Mouse (Mus musculus): ENCODE measurements at regions not wholly inside any gene's neighbourhood (a gene's known extent, or its start where the extent isn't known, plus 50 kb on each side); places are given as distances from the start of the nearest gene placed in this dataset.

DNA sequence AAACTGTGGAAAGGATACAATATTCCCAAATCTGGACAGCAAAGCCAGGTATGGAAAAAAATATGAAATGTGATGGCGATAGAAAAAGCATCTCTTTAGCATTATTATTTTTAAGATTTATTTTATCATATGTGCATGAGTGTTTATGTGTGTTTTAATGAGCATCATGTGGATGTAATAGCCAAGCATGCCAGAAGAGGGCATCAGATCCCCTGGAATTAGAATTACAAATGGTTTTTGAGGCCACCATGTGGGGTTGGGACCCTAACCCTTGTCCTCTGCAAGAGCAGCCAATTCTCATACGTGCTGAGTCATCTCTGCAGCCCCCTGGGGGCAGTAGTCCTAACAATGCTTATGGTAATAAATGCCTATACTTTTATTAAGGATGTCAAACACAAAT, 111.4 kb upstream of the Vstm2b start:
- ATAC-seq (ENCODE audit: low FRiP score) (no peak), DNase-seq (ENCODE audit: low spot score, missing footprints) (no peak)
- H3K27ac ChIP-seq (ENCODE audit: low read depth, low read length): no peak overlapping the region
- no peaks in the 10 kb centered on the region for H3K27me3 ChIP-seq (ENCODE audit: control insufficient read depth, insufficient read depth, low read length)
- no peak overlapping the region for H3K4me2 ChIP-seq
- WGBS: 67% methylated on average over 2 of the region's 2 CpGs
- no peaks in the 10 kb centered on the region for H3K4me1 ChIP-seq (ENCODE audit: control insufficient read depth, insufficient read depth, low read length)
- no peak overlapping the region for H3K4me3 ChIP-seq (ENCODE audit: low read depth, low read length)
- no peaks in the 10 kb centered on the region for H3K9me3 ChIP-seq (ENCODE audit: control insufficient read depth, low read length)
- no peaks in the 10 kb centered on the region for H3K36me3 ChIP-seq (ENCODE audit: control insufficient read depth, insufficient read depth, low read length)
- no peak overlapping the region for H3K9ac ChIP-seq (ENCODE audit: low read length)

DNA sequence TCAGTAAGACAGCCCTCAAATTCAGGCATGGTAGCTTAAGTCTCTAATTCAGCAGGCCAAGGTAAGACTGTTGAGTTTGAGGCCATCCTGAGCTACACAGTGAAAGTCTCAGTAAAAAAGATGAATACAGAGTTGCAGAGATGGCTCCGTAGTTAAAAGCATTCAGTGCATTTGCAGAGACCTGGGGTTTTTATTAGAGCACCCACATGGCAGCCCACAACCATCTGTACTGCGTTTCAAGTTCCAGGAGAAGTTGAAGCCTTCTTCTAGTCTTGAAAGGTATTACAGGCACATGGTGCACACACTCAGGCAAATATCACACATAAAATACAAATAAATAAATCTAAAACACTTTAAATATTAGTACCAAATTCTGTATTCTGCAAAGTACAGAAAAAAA, 109.6 kb upstream of the Vstm2b start:
- ATAC-seq (ENCODE audit: low FRiP score) (no peak), DNase-seq (ENCODE audit: low spot score, missing footprints) (no peak)
- Histone ChIP-seq H3K4me2 (no peak overlapping the region), H3K36me3 (ENCODE audit: control insufficient read depth, insufficient read depth, low read length) (no peaks in the 10 kb centered on the region), H3K9me3 (ENCODE audit: control insufficient read depth, low read length) (no peaks in the 10 kb centered on the region), H3K9ac (ENCODE audit: low read length) (no peak overlapping the region), H3K4me3 (ENCODE audit: low read depth, low read length) (no peak overlapping the region), H3K4me1 (ENCODE audit: control insufficient read depth, insufficient read depth, low read length) (no peaks in the 10 kb centered on the region), H3K27ac (ENCODE audit: low read depth, low read length) (no peak overlapping the region), H3K27me3 (ENCODE audit: control insufficient read depth, insufficient read depth, low read length) (no peaks in the 10 kb centered on the region)
- 87% methylated on average over 2 of the region's 2 CpGs for WGBS

- Histone ChIP-seq H3K27me3 (ENCODE audit: control insufficient read depth, insufficient read depth, low read length) (no peaks in the 10 kb centered on the region), H3K9me3 (ENCODE audit: control insufficient read depth, low read length) (no peaks in the 10 kb centered on the region), H3K27ac (ENCODE audit: low read depth, low read length) (no peak overlapping the region), H3K4me3 (ENCODE audit: low read depth, low read length) (no peak overlapping the region), H3K4me1 (ENCODE audit: control insufficient read depth, insufficient read depth, low read length) (no peaks in the 10 kb centered on the region), H3K4me2 (no peak overlapping the region), H3K36me3 (ENCODE audit: control insufficient read depth, insufficient read depth, low read length) (no peaks in the 10 kb centered on the region), H3K9ac (ENCODE audit: low read length) (no peak overlapping the region)
- DNase-seq (ENCODE audit: low spot score, missing footprints) (no peak), ATAC-seq (ENCODE audit: low FRiP score) (no peak)
- WGBS: 85% methylated on average over 11 of the region's 11 CpGs
These were observed 103.5 kb upstream of the Vstm2b start for GRCm38 (mm10) chr7:40794458-40795207.

DNA sequence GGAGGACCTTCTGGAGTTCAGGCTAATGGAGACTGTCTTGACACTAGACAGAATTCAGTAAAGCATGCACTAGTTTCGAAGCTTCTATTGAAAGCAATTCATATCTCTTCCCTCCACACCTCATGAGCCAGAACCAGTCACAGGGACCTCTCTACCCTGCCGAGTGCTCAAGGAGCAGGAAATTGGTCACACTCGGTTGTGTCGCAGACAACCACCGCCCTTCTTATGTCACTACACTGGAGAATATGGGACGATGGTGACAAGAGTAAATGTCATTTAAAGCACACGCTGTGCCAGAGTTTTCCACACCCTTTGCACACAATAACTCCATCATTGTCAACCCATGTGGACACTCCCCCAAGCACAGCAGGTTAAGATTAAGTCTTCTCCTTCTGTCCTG, 98.3 kb upstream of the Vstm2b start:
- Histone ChIP-seq H3K27me3 (ENCODE audit: control insufficient read depth, insufficient read depth, low read length) (no peaks in the 10 kb centered on the region), H3K36me3 (ENCODE audit: control insufficient read depth, insufficient read depth, low read length) (no peaks in the 10 kb centered on the region), H3K4me3 (ENCODE audit: low read depth, low read length) (no peak overlapping the region), H3K9ac (ENCODE audit: low read length) (no peak overlapping the region), H3K9me3 (ENCODE audit: control insufficient read depth, low read length) (no peaks in the 10 kb centered on the region), H3K4me2 (no peak overlapping the region), H3K27ac (ENCODE audit: low read depth, low read length) (no peak overlapping the region), H3K4me1 (ENCODE audit: control insufficient read depth, insufficient read depth, low read length) (no peaks in the 10 kb centered on the region)
- ATAC-seq (ENCODE audit: low FRiP score) (no peak), DNase-seq (ENCODE audit: low spot score, missing footprints) (no peak)
- 63% methylated on average over 7 of the region's 7 CpGs for WGBS

DNA sequence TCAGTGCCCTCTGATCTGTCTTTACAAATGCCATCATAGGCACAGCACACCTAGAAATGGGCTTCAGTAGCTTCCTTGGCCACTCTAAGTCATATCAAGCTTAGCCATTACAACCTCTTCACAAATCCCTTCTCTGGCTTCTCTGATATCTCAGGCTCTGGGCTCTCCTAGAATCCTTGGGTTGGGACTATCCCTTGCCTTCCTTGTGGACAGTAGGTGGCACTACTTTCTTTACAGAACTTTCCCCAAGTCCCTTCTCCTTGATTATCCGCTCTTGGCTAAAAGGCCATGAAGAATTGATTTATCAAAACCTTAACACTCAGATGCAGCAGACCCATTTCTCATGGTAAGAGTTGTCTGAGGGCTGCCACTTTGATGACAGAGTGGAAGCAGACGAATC, 96.8 kb upstream of the Vstm2b start:
- no peak for ATAC-seq (ENCODE audit: low FRiP score)
- H3K9ac ChIP-seq (ENCODE audit: low read length): no peak overlapping the region
- no peaks in the 10 kb centered on the region for H3K36me3 ChIP-seq (ENCODE audit: control insufficient read depth, insufficient read depth, low read length)
- no peaks in the 10 kb centered on the region for H3K4me1 ChIP-seq (ENCODE audit: control insufficient read depth, insufficient read depth, low read length)
- H3K9me3 ChIP-seq (ENCODE audit: control insufficient read depth, low read length): no peaks in the 10 kb centered on the region
- H3K27me3 ChIP-seq (ENCODE audit: control insufficient read depth, insufficient read depth, low read length): no peaks in the 10 kb centered on the region
- H3K4me3 ChIP-seq (ENCODE audit: low read depth, low read length): no peak overlapping the region
- WGBS: 64% methylated on average over 2 of the region's 2 CpGs
- H3K4me2 ChIP-seq: no peak overlapping the region
- no peak for DNase-seq (ENCODE audit: low spot score, missing footprints)
- H3K27ac ChIP-seq (ENCODE audit: low read depth, low read length): no peak overlapping the region

DNA sequence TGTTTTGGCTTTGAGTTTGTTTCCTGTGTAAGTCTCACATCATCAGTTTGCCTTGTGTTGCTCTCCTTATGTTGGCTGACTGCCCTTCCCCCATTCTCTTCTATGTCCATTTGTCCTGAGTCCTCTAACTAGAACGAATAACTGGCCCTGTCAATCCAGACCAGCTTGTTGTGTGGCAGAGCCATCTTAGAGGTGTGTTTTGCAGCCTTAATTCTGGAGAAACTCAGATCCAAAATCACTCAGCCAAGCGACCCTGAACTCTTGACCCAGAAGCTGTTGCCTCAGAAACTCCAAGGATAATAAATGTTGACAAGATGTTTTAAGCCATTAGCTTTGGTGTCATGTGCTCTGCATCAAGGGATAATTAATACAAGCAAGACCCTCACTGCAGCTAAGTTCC, 92.9 kb upstream of the Vstm2b start:
- no peak overlapping the region for H3K27ac ChIP-seq (ENCODE audit: low read depth, low read length)
- H3K27me3 ChIP-seq (ENCODE audit: control insufficient read depth, insufficient read depth, low read length): no peaks in the 10 kb centered on the region
- DNase-seq (ENCODE audit: low spot score, missing footprints) (no peak), ATAC-seq (ENCODE audit: low FRiP score) (no peak)
- no peaks in the 10 kb centered on the region for H3K4me1 ChIP-seq (ENCODE audit: control insufficient read depth, insufficient read depth, low read length)
- no peak overlapping the region for H3K4me3 ChIP-seq (ENCODE audit: low read depth, low read length)
- no peaks in the 10 kb centered on the region for H3K9me3 ChIP-seq (ENCODE audit: control insufficient read depth, low read length)
- no peaks in the 10 kb centered on the region for H3K36me3 ChIP-seq (ENCODE audit: control insufficient read depth, insufficient read depth, low read length)
- no peak overlapping the region for H3K9ac ChIP-seq (ENCODE audit: low read length)
- 60% methylated on average over 2 of the region's 2 CpGs for WGBS
- no peak overlapping the region for H3K4me2 ChIP-seq

DNA sequence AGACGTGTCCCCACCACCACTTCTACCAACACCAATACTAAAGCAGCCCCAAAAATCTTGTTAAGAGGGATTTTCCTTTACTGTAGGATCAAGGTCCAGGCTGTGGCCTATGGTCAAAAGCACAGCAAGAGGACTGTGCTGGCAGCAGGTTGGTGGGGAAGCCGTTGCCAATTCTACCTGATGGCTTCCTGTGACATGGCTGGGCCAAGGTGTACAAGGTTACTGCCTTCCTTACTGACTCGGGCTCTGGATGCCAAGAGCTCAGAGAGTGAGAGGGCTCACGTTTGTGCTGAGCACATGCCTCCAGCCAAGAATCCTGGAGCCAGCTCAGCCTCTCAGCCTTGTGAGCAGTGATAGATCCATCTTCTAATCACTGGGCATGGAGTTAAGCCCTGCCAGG, 92.3 kb upstream of the Vstm2b start:
- Histone ChIP-seq H3K4me1 (ENCODE audit: control insufficient read depth, insufficient read depth, low read length) (no peaks in the 10 kb centered on the region), H3K36me3 (ENCODE audit: control insufficient read depth, insufficient read depth, low read length) (no peaks in the 10 kb centered on the region), H3K4me2 (no peak overlapping the region), H3K27ac (ENCODE audit: low read depth, low read length) (no peak overlapping the region), H3K27me3 (ENCODE audit: control insufficient read depth, insufficient read depth, low read length) (no peaks in the 10 kb centered on the region), H3K9me3 (ENCODE audit: control insufficient read depth, low read length) (no peaks in the 10 kb centered on the region), H3K4me3 (ENCODE audit: low read depth, low read length) (no peak overlapping the region), H3K9ac (ENCODE audit: low read length) (no peak overlapping the region)
- no peak for ATAC-seq (ENCODE audit: low FRiP score)
- DNase-seq (ENCODE audit: low spot score, missing footprints): no peak
- WGBS: 84% methylated on average over 4 of the region's 4 CpGs

GRCm38 (mm10) chr7:40812952-40813351, 85.2 kb upstream of the Vstm2b start:
- ATAC-seq (ENCODE audit: low FRiP score) (no peak), DNase-seq (ENCODE audit: low spot score, missing footprints) (no peak)
- Histone ChIP-seq H3K9me3 (ENCODE audit: control insufficient read depth, low read length) (no peaks in the 10 kb centered on the region), H3K9ac (ENCODE audit: low read length) (no peak overlapping the region), H3K27ac (ENCODE audit: low read depth, low read length) (no peak overlapping the region), H3K4me1 (ENCODE audit: control insufficient read depth, insufficient read depth, low read length) (no peaks in the 10 kb centered on the region), H3K36me3 (ENCODE audit: control insufficient read depth, insufficient read depth, low read length) (no peaks in the 10 kb centered on the region), H3K4me3 (ENCODE audit: low read depth, low read length) (no peak overlapping the region), H3K27me3 (ENCODE audit: control insufficient read depth, insufficient read depth, low read length) (no peaks in the 10 kb centered on the region), H3K4me2 (no peak overlapping the region)
- 84% methylated on average over 4 of the region's 4 CpGs for WGBS

DNA sequence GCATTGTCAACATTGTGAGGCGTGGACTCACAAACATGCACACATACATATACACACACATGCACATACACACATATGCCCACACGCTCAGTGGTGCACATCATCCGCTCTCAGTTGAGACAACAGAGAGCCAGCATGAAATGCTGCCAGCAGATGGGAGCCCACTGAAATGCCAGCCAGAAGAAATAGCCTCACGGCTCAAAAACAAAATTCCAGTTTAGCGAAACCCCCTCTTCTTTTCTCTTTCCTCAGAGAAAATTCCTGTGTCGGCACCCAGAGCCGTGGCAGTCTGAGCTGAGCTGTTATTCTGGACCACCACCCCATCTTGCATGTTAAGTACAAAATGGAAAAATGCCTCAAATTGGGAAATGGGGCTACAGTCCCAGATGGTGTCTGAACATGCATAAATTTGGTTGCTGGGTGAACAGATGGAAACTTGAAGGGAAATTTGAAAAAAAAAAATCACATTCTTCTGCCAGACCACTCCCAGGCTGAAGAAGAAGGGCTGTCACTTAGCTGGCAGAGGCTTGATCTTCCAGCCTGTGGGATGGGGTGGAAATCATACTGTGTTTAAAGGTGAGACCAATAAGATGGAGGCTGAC, 72.9 kb upstream of the Vstm2b start:
- WGBS: 86% methylated on average over 7 of the region's 7 CpGs
- Histone ChIP-seq H3K27me3 (ENCODE audit: control insufficient read depth, insufficient read depth, low read length) (no peaks in the 10 kb centered on the region), H3K4me3 (ENCODE audit: low read depth, low read length) (no peak overlapping the region), H3K9ac (ENCODE audit: low read length) (no peak overlapping the region), H3K9me3 (ENCODE audit: control insufficient read depth, low read length) (no peaks in the 10 kb centered on the region), H3K4me1 (ENCODE audit: control insufficient read depth, insufficient read depth, low read length) (no peaks in the 10 kb centered on the region), H3K4me2 (no peak overlapping the region), H3K36me3 (ENCODE audit: control insufficient read depth, insufficient read depth, low read length) (no peaks in the 10 kb centered on the region), H3K27ac (ENCODE audit: low read depth, low read length) (no peak overlapping the region)
- ATAC-seq (ENCODE audit: low FRiP score) (no peak), DNase-seq (ENCODE audit: low spot score, missing footprints) (no peak)
